Mouse (Mus musculus) MN1 (cell line): ENCODE results near the gene Gm14180.
"Not testable (repeated sequence)": the region's sequence is repeated elsewhere in the genome, so short reads cannot be mapped to it uniquely, and the experiment has no call there.

Experiments used
- DNase-seq: peaks from one replicate; pipeline ENCODE4 v3.0.0-alpha.2; 2016; ENCODE audit warnings: low spot score

Gm14180 gene

GRCm38 (mm10) chr11:99734190-99734589, at the start of gene Gm14180:
Gm14180 (minus strand) TSS chr11:99734290.
- DNase-seq, result no peak

- DNase-seq, result no peak
Observed at GRCm38 (mm10) chr11:99780604-99781003, 46.5 kb upstream of the Gm14180 start, which contains the start of gene Krtap4-8. Krtap4-8 (minus strand) TSS chr11:99780704.

GRCm38 (mm10) chr11:99778401-99778800, 44.3 kb upstream of the Gm14180 start:
- no peak for DNase-seq

- not testable (repeated sequence) for DNase-seq
Observed at GRCm38 (mm10) chr11:99772813-99773212, 38.7 kb upstream of the Gm14180 start, which contains the start of gene Gm11595. Gm11595 (minus strand) TSS chr11:99772913.

GRCm38 (mm10) chr11:99768410-99768809, 34.3 kb upstream of the Gm14180 start:
- DNase-seq, result no peak

GRCm38 (mm10) chr11:99758877-99759276, 24.8 kb upstream of the Gm14180 start:
- DNase-seq, result no peak

GRCm38 (mm10) chr11:99743985-99744384, 9.9 kb upstream of the Gm14180 start:
- DNase-seq, result no peak

GRCm38 (mm10) chr11:99724061-99724460, 10.0 kb downstream of the Gm14180 start:
- DNase-seq, result no peak

- no peak for DNase-seq
Observed at GRCm38 (mm10) chr11:99718759-99719158, 15.3 kb downstream of the Gm14180 start.

- DNase-seq, result no peak
Observed at GRCm38 (mm10) chr11:99690463-99690862, 43.6 kb downstream of the Gm14180 start, which contains the start of gene Gm14190. Gm14190 (minus strand) TSS chr11:99690740.

GRCm38 (mm10) chr11:99685235-99685634, 48.9 kb downstream of the Gm14180 start:
- DNase-seq, result not testable (repeated sequence)
